Mouse (Mus musculus) brain, embryonic 14.5 days (tissue): ENCODE measurements at regions not wholly inside any gene's neighbourhood (a gene's known extent, or its start where the extent isn't known, plus 50 kb on each side); places are given as distances from the start of the nearest gene placed in this dataset.

ENCODE experiments used
- CTCF ChIP-seq: fragments of 200-500 bp; IDR thresholded peaks from 2 replicates; pipeline ENCODE4 v1.5.1; 2012; ENCODE audit warnings: inconsistent platforms, mild to moderate bottlenecking, moderate library complexity, borderline replicate concordance; ENCODE audit not compliant: insufficient read depth, insufficient read length; ENCODE audit errors: extremely low read depth
- POLR2A ChIP-seq: fragments of 200-500 bp; IDR thresholded peaks from 2 replicates; pipeline ENCODE4 v1.6.1; 2012; ENCODE audit warnings: mild to moderate bottlenecking, inconsistent platforms, borderline replicate concordance; ENCODE audit not compliant: poor library complexity, insufficient read depth, insufficient read length, severe bottlenecking; ENCODE audit errors: extremely low read depth

GRCm38 (mm10) chr9:120718812-120719211 is 147.6 kb downstream of the Rpl14 start:
- TF ChIP-seq CTCF (no peak), POLR2A (no peak)
